Mouse (Mus musculus) naive thymus-derived CD4-positive, alpha-beta T cell, adult 5 months (primary cell): ENCODE data around the gene Kbtbd13. TPM values are rescaled to one million over a fixed set of nuclear protein-coding genes. Genes with fewer than 3 reads are reported as not detected.

Experiments
- polyA plus RNA-seq: library from polyadenylated mRNA; unstranded; fragments of 100-300 nt; shearing (Covaris generic); gene quantifications from one replicate; pipeline ENCODE4 v1.2.1, GENCODE M21; 2017

Kbtbd13 gene
- not detected for polyA plus RNA-seq

GRCm38 (mm10) chr9:65391613-65391964 is at the start of gene Kbtbd13:
Gene Kbtbd13 (minus strand): TSS chr9:65391652.

GRCm38 (mm10) chr9:65435671-65436301 is 44.3 kb upstream of the Kbtbd13 start, which contains the start of gene Mtfmt:
Gene Mtfmt (plus strand): TSS chr9:65435782.

GRCm38 (mm10) chr9:65422760-65423501 is 31.5 kb upstream of the Kbtbd13 start, which contains the start of gene Slc51b:
Gene Slc51b (minus strand): TSS chr9:65422955.

GRCm38 (mm10) chr9:65398279-65398678 is 6.8 kb upstream of the Kbtbd13 start, which contains the start of gene Rasl12:
Gene Rasl12 (plus strand): TSS chr9:65398506.

GRCm38 (mm10) chr9:65360641-65361448 is 30.6 kb downstream of the Kbtbd13 start, which contains the start of gene Ubap1l:
Gene Ubap1l (plus strand): TSS chr9:65361041.

GRCm38 (mm10) chr9:65345854-65346475 is 45.5 kb downstream of the Kbtbd13 start, which contains the start of gene Pdcd7:
Gene Pdcd7 (plus strand): TSS chr9:65346104.

Other genes starting within 250 kb of the Kbtbd13 start
- gene Parp16, start 196.3 kb downstream of the Kbtbd13 start, polyA plus RNA-seq, result 6.1 TPM
- not detected for gene Cilp, start 126.5 kb downstream of the Kbtbd13 start, polyA plus RNA-seq
- gene Clpx, start 97.4 kb downstream of the Kbtbd13 start, polyA plus RNA-seq, result 39.0 TPM
- gene Pdcd7, start 45.5 kb downstream of the Kbtbd13 start, polyA plus RNA-seq, result 31.4 TPM
- not detected for gene Ubap1l, start 30.6 kb downstream of the Kbtbd13 start, polyA plus RNA-seq
- not detected for gene Rasl12, start 6.9 kb upstream of the Kbtbd13 start, polyA plus RNA-seq
- not detected for gene Slc51b, start 31.3 kb upstream of the Kbtbd13 start, polyA plus RNA-seq
- gene Mtfmt, start 44.1 kb upstream of the Kbtbd13 start, polyA plus RNA-seq, result 34.6 TPM
- 92.1 TPM for gene Spg21, start 69.3 kb upstream of the Kbtbd13 start, polyA plus RNA-seq
- not detected for gene Ankdd1a, start 128.5 kb upstream of the Kbtbd13 start, polyA plus RNA-seq
- gene Plekho2, start 188.4 kb upstream of the Kbtbd13 start, polyA plus RNA-seq, result 25.0 TPM
- gene Pif1, start 195.5 kb upstream of the Kbtbd13 start, polyA plus RNA-seq, result not detected
- 0.92 TPM for gene Rbpms2, start 238.0 kb upstream of the Kbtbd13 start, polyA plus RNA-seq